Mouse (Mus musculus) frontal cortex, adult (tissue): ENCODE measurements around the gene Zfp629.

Source experiments
- ATAC-seq: cut with Nextera tagmentation; 2 replicates; pipeline ENCODE4 v1.9.2; 2017; ENCODE audit warnings: mild to moderate bottlenecking, moderate library complexity, mixed read lengths; ENCODE audit not compliant: low TSS enrichment

The Zfp629 gene

DNA sequence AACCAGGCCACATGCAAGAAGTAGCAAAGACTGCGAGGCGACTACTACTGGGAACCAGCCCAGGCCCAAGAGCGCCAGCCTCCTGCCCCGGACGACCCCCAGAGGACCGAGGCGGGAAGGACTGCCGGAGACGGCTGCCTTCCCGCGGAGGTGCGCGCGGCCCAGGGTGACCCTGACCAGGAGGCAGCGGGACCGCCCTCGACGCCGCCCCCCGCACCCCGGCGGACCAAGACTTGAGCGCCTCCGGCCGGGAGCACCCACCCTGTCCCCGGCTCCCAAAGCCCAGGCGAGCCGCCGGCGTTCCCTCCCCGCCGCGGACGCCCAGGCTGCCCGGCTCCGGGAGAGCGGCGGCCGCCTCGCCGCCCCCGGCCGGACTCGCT is 1.1 kb downstream of the Zfp629 start:
- ATAC-seq, result peak; percentile 17; the same call in 1 of the 2 replicates

DNA sequence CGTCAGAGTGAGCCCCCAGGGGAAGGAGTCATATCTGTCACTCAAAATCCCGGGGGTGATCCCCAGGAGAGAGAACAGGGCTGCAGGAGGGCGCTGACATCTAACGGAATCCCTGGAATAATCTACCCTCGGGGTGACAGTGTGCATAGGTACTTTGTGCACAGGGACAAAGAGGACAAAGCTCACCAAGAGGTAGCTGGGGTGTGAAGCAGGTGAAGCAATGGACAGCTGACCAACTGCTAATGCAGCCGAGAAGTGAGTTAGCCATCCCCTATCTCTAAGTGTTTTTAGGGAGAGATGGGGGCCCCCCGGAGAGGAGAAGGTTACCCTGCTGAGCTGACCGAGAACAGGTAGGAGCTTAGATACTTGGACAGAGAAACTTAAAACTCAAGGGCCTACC is 1.5 kb downstream of the Zfp629 start:
- no peak for ATAC-seq

- ATAC-seq, result no peak
These were observed 2.1 kb downstream of the Zfp629 start for GRCm38 (mm10) chr7:127613501-127613900.

DNA sequence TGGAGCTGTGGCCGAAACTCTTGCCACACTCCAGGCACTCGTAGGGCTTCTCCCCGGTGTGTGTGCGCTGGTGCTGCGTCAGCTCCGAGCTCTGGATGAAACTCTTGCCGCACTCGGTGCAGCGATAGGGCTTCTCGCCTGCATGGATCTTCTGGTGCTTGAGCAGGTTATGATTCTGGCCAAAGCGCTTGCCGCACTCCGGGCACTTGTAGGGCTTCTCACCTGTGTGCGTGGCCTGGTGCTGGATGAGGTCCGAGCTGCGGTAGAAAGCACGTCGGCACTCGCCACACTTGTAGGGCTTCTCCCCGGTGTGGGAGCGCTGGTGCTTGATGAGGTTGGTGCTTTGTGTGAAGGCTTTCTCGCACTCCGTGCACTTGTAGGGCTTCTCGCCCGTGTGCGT is 4.0 kb downstream of the Zfp629 start:
- ATAC-seq, result no peak

GRCm38 (mm10) chr7:127611011-127611410 is 4.6 kb downstream of the Zfp629 start:
- ATAC-seq, result no peak

DNA sequence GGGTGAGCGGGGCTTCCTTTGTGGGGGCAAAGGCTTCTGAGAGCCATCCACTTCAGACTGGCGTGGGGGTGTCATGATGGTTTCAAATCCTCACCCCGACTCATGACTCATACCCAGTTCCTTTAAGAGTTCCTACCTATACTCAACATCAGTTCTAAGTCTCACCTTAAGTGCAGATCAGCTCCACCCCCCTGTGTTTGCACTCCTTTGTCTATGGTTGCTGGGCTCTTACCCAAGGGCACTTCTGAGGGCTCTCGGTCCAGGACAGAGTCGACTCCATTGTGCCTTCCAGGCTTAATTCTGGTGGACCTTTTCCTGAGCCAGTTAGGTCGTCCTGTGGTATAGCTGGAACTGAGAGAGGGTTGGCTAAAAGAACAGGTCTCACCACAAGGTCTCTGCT is 8.4 kb downstream of the Zfp629 start:
- no peak for ATAC-seq

DNA sequence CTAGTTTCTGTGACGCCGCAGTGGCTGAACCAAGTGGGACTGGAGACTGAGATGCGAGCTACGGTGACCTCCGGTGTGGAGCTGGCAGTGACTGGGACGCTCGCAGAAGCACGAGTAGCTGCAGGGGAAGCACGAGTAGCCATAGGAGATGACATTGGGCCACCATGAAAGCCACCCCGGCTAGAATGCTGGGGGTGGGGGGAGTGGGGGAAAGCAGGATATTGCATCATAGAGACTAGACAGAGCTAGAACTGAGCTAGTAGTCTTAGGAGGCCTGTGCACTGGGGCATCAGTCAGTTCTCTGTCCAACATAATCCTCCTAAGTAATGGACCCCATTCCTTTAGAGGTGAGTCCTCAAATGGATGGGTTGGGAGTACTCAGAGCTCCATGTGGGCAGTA is 11.3 kb downstream of the Zfp629 start:
- ATAC-seq, result no peak

DNA sequence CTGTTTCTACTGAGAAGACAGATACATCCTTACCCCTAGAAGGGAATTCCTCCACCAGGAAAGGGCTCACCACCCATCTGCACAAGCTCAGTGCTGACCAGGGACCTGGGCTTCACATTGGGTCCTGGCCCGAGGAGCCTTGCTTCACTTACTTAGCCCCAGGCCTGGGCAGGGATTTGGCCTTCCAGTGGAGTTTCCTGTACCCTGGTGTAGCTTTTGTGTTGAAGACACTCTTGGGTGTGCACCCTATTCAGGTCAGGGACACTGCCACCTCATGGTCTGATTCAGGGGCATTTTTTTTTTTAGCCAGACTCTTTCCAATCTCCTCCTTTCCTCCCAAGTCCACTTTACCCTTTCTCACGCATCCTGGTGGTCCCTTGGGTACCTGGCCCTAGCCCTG is 12.7 kb downstream of the Zfp629 start:
- ATAC-seq, result no peak

- no peak for ATAC-seq
These were observed 13.9 kb downstream of the Zfp629 start for GRCm38 (mm10) chr7:127601735-127602134.

DNA sequence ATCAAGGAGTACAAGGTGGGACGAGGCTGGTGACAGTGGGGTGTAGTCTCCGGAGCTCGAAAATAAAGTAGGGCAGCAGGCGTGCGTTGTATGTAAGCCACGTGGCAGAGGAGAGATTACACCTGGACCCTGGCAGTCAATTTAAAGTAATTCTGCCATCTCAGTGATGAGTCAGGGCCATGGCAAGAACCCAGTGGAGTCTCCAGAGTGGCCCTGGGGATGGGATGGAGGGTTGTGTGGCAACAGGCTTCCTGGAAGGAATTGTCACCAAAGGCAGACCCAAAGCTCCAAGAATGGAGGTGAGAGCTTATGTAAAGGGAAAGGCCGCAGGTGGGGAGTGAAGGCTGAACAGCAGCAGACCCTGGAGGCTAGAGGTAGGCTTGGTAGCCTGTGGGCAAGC is 15.0 kb downstream of the Zfp629 start:
- ATAC-seq, result no peak

- ATAC-seq, result no peak
These were observed 18.9 kb downstream of the Zfp629 start for GRCm38 (mm10) chr7:127596747-127597146.

DNA sequence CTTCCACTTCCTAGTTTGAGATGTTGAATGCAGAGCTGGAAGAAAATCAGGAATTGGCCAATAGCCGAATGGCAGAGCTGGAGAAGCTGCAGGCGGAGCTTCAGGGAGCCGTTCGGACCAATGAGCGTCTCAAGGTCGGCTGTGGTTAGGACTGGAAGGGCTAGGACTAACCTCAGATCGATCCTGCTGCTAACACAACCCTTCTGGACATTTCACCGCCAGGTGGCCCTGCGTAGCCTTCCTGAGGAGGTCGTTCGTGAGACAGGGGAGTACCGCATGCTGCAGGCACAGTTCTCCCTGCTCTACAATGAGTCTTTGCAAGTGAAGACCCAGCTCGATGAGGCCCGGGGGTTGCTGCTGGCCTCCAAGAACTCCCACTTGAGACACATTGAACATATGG is 23.0 kb downstream of the Zfp629 start:
- no peak for ATAC-seq

GRCm38 (mm10) chr7:127591108-127591507 is 24.5 kb downstream of the Zfp629 start:
- ATAC-seq, result no peak

DNA sequence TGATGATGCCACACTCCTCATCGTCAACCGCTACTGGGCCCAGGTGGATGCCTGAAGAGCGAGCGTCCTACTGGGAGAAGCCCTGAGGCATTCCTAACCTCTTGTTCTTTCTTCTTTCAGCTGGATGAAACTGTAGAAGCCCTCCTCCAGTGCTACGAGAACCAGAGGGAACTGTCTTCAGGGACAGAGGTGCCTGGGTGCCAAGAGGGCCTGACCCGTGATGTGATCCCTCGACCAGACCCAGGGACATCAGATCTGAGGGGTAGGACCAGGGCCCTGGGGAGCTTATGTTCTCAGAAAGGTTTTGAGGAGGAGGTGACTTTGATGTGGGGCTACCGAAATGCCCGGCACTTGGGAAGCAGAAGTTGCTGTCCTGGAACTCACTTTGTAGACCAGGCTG is 26.0 kb downstream of the Zfp629 start:
- no peak for ATAC-seq

DNA sequence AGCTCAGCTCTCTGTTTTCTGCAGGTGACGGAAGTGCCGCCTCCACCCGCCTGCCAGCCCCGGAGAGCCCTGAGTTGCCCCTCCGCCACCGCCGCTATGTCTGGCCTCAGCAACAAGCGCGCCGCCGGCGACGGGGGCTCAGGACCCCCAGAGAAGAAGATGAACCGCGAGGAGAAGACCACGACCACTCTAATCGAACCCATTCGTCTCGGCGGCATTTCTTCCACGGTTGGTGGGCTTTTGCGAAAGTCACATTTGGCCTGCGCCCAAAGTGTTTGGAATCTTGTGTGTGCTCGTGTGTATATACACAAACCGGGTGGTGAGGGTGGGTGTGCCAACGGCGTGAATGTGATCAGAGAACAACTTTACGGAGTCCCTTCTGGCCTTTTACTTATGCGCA is 26.7 kb downstream of the Zfp629 start:
- 0 out of 2 replicates have a peak, but pooled peaks have one; percentile 12 for ATAC-seq

DNA sequence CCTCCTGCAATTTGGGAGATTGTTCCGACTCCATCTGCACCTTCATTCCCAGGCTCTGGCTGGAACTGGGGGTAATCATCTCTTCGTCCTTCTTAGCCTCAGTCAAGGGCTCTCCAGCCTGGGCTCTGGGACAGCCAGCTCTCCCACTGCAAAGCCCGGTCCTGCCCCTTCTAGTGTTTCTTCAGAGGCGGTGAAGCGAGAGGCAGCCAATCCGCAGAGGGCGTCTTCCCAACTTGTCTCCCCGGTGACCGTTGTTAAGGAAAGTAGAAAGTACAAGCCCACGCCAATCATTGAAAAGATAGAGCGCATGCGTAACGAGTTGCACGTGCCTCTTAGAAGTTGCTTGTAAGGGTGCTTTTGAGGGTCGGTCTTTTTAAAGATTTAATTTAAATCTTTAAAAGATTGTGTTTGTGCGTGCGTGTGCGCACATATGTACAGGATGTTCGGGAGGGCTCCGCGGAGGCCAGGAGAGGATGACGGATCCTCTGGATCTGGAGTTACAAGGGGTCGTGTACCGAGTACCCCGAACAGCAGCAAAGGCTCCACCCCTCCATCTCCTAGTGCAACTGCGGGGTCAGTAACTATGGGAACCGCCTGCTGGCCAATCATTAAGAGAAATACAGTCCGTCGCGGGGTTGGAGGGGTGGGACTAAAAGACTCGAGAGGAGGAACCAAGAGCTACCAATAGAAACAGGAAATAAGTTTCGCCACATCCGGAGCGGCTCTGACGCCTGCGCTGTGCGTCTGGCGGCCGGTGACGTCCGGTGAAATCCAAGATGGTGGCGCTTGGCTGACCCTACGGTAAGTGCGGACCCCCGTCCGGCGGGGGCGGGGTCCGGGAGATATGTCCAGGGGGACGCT is 27.4 kb downstream of the Zfp629 start, which contains the start of the genes Ccdc189 and Rnf40:
TSS of gene Ccdc189 (minus strand) at position 585 of the 861 bp plus-strand sequence.
TSS of gene Rnf40 (plus strand) at position 757 of the 861 bp plus-strand sequence.
- peak; percentile 97 for ATAC-seq

- no peak for ATAC-seq
These were observed 28.4 kb downstream of the Zfp629 start for GRCm38 (mm10) chr7:127587196-127587595.

- ATAC-seq, result no peak
These were observed 29.4 kb downstream of the Zfp629 start for GRCm38 (mm10) chr7:127586149-127586548.

DNA sequence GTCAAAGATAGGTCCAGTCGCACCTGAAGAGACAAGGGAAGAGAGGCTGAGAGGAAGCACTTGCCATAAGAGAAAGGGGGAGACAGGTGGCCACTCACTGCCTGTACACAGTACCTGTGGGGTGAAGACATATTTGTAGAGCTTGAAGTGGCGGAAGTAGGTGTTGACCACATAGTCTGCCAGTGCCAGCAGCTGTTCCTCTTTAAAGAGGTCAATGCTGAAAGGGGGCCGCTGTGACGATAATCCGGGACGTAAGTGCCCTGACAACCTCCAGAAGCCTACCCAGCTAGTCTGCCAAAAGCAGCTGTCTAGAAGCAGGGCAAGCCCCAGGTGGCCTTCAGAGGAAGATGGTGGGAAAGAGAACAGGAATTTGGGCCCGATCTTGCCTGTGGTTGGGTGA is 30.6 kb downstream of the Zfp629 start:
- no peak for ATAC-seq

GRCm38 (mm10) chr7:127583260-127583659 is 32.3 kb downstream of the Zfp629 start:
- no peak for ATAC-seq

DNA sequence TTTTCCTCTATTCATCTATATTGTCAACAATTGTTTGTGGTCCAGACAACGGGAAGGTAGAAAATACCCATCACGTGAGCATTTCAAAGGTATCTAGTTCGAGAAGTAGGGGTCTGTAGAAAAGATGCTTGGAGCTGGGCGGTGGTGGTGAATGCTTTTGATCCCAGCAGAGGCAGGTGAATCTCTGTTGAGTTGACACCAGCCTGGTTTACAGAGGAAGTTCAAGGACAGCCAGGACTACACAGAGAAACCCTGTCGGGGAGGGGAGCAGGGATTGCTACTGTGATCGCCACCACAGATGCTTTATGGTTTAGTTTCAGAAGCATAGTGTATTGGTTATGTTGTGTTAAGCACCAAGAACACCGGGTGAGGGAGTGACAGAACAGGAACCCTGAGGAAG is 41.5 kb downstream of the Zfp629 start:
- no peak for ATAC-seq

DNA sequence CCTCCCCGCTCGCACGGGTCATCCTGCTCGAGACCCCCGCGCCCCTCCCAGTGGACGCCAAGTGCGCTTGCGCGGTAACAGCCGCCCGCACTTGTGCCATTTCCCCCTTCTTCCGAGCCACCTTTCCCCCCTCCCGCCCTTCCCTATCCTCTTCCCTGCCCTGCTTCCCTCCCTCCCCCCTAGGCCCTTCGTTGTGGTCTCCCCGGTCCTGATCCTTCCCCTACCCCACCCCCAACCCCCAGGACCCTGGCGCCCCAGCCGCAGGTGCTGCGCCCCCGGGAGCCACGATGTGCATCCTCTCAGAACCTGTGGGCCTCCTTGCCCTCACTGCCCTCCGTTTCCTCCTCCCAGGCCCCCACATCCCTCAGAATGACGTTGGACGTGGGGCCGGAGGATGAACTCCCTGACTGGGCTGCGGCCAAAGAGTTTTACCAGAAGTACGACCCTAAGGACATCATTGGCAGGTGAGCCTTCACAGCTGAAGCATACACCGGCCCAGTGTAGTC is 42.0 kb downstream of the Zfp629 start:
- no peak for ATAC-seq

- ATAC-seq, result peak; percentile 99
These were observed 42.6 kb downstream of the Zfp629 start, which contains the start of gene Phkg2 for GRCm38 (mm10) chr7:127572895-127573471. Gene Phkg2, plus strand, starts transcription at chr7:127573340.
